Mouse (Mus musculus) G1E (cell line): ENCODE data around the gene Gm21954.

Experiments used
- CTCF ChIP-seq: IDR thresholded peaks from 2 replicates; pipeline ENCODE4 v1.5.1; 2012; ENCODE audit warnings: low read depth, low read length, inconsistent platforms, mixed read lengths
- GATA1 ChIP-seq: IDR thresholded peaks from 2 replicates; pipeline ENCODE4 v1.6.1; 2012; ENCODE audit warnings: borderline replicate concordance, low read length, inconsistent platforms, mixed read lengths
- GATA2 ChIP-seq: IDR thresholded peaks from 2 replicates; pipeline ENCODE4 v1.6.1; 2012; ENCODE audit warnings: low read depth, low read length, inconsistent platforms, borderline replicate concordance
- POLR2AphosphoS5 ChIP-seq: IDR thresholded peaks from 2 replicates; pipeline ENCODE4 v1.6.1; 2012; ENCODE audit warnings: low read depth, low read length, inconsistent platforms; ENCODE audit not compliant: insufficient replicate concordance
- TAL1 ChIP-seq: conservative IDR thresholded peaks from 2 replicates; pipeline ENCODE4 v1.6.1; 2012; ENCODE audit warnings: low read depth, low read length, inconsistent platforms, mixed read lengths

- TF ChIP-seq GATA1, result no peak
- TF ChIP-seq CTCF, result no peak
- TF ChIP-seq TAL1, result no peak
- TF ChIP-seq POLR2AphosphoS5, result no peak
- TF ChIP-seq GATA2, result no peak
These were observed 20.1 kb downstream of the Gm21954 start for GRCm38 (mm10) chr3:55451877-55452276.
